Mouse (Mus musculus): Measurements from ENCODE around the gene Atxn7l1.

Gene Atxn7l1

DNA sequence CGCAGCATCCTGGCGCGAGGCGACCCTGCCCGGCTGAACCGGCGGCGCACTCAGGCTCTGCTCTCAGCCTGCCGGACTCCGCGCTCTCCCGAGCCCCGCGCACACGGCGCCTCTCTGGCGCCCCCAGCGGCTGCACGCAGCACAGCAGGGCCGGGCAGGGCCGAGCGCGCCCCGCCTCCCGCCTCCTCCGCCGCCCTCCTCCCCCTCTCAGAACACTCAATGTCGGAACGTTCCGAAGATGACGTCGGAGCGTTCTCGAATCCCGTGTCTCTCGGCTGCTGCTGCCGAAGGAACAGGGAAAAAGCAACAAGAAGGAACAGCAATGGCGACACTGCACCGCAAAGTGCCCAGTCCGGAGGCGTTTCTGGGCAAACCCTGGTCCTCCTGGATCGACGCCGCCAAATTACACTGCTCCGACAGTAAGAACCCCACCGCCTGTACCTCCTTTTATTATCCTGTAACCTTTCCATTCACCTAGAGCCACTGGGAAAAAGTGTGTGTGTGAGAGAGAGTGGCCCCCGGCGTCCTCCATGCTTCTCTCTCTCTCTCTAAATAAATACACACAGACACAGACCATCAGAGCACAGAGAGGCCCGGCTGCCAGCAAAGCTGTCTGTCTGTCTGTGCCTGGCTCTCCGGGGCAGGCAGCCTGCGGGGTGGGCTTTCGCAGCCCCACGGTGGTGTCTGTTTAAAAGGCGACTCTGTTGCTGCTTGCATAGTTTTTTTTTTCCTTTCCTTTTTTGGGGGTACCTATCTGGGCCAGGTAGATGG lies at the start of gene Atxn7l1:
Gene Atxn7l1, plus strand, starts transcription at position 197 of the 771 bp plus-strand sequence.
- DNase-seq = peak; percentile 92

DNA sequence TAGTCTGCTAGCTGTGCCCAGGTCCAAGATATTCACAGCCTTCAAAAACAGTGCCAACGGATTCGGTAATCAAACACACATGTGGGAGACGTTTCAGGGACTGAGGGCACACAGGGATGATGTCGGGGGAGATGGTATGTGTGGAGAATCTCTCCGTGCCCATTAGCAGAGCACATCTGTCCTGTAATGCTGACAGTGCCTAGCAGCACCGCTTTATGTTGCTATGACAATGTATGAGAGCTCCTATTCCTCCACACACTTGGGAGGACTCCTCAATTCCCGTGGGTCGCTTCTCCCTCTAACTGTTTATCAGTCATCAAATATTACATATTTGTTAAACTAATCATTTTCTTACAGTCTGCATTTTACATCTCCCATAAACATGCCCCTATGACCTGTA lies 45.9 kb upstream of the Atxn7l1 start:
- no peak for DNase-seq

GRCm38 (mm10) chr12:33102342-33103115 lies 45.0 kb upstream of the Atxn7l1 start:
- DNase-seq = no peak

DNA sequence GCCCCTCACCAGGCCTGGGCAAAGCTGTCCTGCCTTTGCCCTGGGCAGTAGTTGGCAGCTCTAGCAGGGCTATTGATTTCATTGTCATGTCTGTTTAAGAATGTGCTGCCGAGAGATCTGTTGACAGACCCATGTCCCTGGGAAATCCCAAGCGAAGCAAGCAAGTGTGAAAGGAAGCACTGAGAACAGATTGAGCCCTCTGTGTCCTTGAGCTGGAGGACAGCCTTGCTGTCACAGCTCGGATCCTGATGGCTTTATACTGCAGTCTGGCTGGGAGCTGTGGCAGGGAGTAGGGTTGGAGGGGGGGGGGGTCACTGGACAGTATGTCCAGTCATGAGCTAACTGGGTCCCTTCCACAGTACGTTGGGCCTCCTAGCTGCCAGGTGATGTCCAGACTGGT lies 41.8 kb upstream of the Atxn7l1 start:
- no peak for DNase-seq

DNA sequence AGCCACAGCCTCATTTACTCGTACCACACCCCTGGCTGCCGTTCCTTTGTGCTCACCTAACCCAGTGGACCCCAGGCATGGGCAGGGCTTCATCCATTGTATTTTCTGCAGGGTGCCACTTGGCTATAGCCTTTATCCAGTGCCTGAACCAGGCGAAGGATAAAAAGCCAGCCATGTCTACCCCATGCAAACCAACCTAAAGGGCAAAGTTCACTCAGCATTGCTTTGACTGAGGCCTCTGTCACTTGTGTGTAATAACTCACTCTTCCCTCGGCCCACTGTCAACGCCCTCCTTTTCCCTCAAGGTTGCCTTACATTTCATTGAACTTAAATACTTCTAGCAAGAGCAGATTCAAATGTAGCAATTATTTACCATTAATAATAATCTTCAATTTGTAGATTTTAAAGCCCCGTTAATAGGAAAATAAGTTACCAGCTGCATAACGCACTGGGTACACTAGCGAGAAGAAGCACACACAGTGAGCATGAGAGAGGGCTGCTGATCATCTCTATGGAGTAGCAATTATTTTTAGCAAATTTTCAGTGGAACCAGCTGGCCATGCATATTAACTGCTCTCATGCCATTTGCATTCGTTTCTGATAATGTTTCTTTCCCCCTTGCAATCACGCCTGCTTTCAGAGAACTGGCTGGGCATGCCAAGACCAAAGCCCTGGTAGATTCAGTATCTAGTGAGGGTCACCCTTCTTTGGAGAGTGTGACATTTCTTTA lies 40.9 kb upstream of the Atxn7l1 start:
- no peak for DNase-seq

GRCm38 (mm10) chr12:33109531-33109930 lies 38.0 kb upstream of the Atxn7l1 start:
- peak; percentile 18 for DNase-seq

GRCm38 (mm10) chr12:33110894-33111471 lies 36.5 kb upstream of the Atxn7l1 start:
- no peak for DNase-seq

DNA sequence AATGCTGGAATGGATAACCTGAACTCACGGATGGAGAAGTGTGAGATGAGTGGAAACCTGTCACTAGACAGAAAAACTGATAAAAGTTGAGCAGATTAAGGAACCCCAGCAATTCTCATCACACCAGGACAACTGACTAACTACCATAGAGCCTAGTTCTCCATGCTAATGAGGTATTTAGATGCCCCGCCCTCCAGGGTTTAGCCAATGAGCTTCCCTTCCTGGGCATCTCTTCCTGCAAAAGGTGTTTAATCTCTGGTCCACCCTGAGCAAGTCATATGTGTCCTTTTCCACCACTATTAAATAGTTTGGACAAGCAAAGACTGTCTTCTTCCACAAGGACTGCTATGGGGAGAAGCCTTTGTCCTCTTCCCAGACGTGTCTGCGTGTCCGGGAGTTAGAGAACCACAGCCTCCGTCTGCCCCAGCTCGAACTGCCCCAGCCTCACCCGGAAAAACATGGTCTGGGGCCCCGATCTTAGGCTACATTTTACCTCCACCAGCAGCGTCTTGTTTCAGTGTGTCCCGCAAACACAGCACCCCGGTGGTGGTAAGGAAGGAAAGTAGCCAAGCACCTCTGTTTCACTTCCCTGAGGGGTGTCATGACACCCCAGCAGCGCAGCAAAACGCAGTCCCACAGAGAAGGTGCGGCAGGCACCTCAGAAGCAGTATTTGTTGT lies 28.7 kb upstream of the Atxn7l1 start:
- DNase-seq = peak; percentile 52

GRCm38 (mm10) chr12:33125594-33126227 lies 21.8 kb upstream of the Atxn7l1 start:
- no peak for DNase-seq

- DNase-seq = no peak
Observed at GRCm38 (mm10) chr12:33126243-33126642, 21.2 kb upstream of the Atxn7l1 start.

- no peak for DNase-seq
Observed at GRCm38 (mm10) chr12:33128121-33128520, 19.4 kb upstream of the Atxn7l1 start.

GRCm38 (mm10) chr12:33128702-33129101 lies 18.8 kb upstream of the Atxn7l1 start:
- DNase-seq = no peak

DNA sequence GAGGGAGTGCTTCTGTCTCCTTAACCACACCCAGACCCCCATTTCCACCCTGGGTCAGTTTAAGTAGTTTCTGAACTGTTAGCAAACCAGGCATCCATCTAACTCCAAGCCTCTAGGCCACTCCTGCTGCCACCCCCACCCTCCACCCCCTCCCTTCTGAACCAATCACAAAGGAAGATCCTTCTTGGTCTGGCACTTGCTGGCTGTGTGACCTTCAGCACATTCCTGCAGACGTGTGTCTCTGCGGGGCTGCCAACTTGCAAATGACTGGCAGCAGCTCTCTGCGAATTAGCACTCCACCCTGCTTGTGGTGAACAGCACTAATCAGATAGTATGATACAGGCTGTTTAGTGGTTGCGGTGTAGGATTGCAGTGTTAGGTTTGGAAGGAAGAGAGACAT lies 18.1 kb upstream of the Atxn7l1 start:
- DNase-seq = no peak

DNA sequence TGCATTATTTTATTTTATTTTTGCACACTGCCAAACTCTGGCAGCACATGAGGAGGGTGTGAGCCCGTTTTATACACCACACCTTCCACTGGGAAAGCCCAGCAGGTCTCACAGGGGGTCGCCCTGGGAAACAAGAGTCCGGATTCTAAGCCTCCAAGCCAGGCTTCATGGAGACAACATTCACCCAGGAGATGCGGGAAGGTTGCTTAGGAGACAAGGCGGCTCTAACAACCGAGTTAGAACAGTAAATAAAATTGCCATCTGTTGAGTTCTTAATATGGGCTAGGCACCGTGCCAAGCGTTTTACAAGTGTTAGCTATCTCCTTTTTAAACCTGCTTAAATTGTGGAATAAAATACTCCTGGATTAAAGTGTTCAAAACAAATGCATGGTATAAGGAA lies 17.1 kb upstream of the Atxn7l1 start:
- DNase-seq = no peak

DNA sequence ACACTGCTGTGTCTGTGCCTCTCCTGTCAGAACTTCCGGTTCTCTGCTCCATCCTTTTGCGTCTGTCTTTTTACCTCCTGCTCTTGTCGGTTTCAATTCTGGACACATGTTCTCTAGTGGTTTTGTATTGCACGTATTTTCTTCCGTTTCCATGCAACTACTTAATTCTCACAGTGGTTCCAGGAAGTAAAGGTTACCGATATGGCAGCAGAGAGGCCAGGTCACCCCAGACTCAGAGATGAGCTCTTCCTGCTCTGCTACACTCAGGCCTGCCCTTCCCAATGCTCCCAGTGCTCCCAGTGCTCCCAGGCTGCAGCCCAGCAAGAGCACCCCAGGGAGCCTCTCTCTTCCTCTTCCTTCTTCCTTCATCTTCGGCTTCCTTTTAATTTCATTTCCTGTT lies 15.7 kb upstream of the Atxn7l1 start:
- no peak for DNase-seq

DNA sequence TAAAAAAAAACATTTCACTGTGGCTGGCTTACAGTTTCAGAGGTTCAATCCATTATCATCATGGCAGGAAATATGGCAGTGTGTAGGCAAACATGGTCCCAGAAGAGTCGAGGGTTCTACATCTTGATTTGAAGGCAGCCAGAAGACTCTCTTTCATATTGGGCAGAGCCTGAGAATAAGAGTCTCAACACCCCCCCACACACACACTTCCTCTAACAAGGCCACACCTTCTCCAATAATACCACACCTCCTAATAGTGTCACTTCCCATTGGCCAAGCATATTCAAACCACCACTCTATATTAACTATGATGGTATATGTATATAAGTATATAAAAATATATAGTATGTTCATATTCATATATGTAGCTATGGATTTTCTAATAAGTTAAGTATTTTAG lies 9.6 kb upstream of the Atxn7l1 start:
- no peak for DNase-seq

DNA sequence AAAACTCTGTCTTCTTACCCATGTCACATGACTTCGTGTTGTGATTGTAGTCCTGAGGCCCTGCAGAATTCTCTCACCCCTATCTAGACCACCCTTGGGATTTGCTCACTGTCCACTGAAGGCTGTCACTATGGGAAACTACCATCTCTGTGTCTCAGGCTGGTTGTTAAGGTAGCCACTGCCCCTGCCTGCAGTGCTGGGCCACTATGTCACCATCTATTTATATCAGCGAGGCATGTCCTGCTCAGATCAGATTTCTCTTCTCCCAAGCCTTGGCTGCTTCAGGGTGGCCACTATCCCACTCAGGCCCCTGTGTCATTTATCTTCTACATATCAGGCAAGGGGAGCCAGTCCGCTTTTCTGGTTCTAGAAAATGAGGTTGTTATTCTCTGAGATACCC lies 8.4 kb upstream of the Atxn7l1 start:
- no peak for DNase-seq

- DNase-seq = no peak
Observed at GRCm38 (mm10) chr12:33144456-33144855, 3.0 kb upstream of the Atxn7l1 start.

GRCm38 (mm10) chr12:33146622-33147433 lies 665 bp upstream of the Atxn7l1 start:
- DNase-seq = peak; percentile 38

DNA sequence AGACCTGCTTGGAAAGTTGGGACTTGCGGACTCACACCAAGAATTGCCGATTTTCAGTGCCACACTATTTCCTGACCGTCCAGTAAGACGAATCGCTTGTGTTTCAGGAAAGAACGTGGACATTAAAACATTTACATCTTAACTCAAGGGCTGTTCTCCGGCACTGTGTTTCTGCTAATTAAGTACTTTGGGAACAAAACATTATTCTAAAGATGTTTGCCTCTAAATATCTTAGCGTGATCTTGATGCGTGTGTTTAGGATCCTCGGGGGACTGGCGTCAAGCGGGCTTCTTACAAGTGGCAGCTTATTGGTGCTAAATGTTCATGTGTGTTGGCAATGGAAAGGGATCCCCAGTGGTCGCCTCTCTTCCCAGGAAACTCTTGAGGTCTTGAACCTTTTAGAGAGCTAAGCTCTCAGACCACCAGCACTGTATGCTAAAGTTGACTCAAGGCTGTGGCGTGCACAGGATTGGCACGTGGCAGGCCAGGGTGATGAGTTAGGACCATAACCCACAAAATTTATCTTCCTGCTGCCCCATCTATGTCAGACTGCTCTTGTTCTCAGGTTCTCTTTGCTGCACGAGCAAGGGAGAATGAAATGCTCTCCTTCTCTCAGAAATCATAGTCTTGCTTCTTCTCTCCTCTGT lies 2.2 kb downstream of the Atxn7l1 start:
- DNase-seq = no peak

GRCm38 (mm10) chr12:33153131-33153530 lies 5.6 kb downstream of the Atxn7l1 start:
- no peak for DNase-seq
